Mouse (Mus musculus) liver, embryonic 16.5 days (tissue): ENCODE data around the gene Tnfrsf9. TPM values are rescaled to one million over a fixed set of nuclear protein-coding genes. Genes with fewer than 3 reads are reported as not detected.

ENCODE experiments used
- ATAC-seq: fragments of 200-750 bp; cut with Nextera tagmentation; 2 replicates; pipeline ENCODE4 v1.8.0; 2017; ENCODE audit warnings: low read depth, mild to moderate bottlenecking, moderate number of reproducible peaks, moderate library complexity
- H3K27ac ChIP-seq: fragments of 300-500 bp; sonication (generic); 2 replicates; pipeline ENCODE4 v1.5.1; 2014; ENCODE audit warnings: mild to moderate bottlenecking, low read length
- H3K27me3 ChIP-seq: fragments of 300-500 bp; sonication (generic); 2 replicates; pipeline ENCODE4 v1.6.1; 2014; ENCODE audit warnings: low read depth, low read length, mixed read lengths; ENCODE audit not compliant: control insufficient read depth, insufficient read depth
- H3K36me3 ChIP-seq: fragments of 300-500 bp; sonication (generic); 2 replicates; pipeline ENCODE4 v1.6.1; 2014; ENCODE audit warnings: mild to moderate bottlenecking; ENCODE audit not compliant: control insufficient read depth, insufficient read depth
- H3K4me1 ChIP-seq: fragments of 300-500 bp; sonication (generic); 2 replicates; pipeline ENCODE4 v1.6.1; 2014; ENCODE audit warnings: low read depth, low read length, mixed read lengths; ENCODE audit not compliant: control insufficient read depth
- H3K4me2 ChIP-seq: fragments of 300-500 bp; sonication (generic); 2 replicates; pipeline ENCODE4 v1.6.1; 2014; ENCODE audit warnings: low read depth, low read length, mixed read lengths
- H3K4me3 ChIP-seq: fragments of 300-500 bp; sonication (generic); 2 replicates; pipeline ENCODE4 v1.5.1; 2014; ENCODE audit warnings: low read depth, mild to moderate bottlenecking, low read length
- H3K9ac ChIP-seq: fragments of 300-500 bp; sonication (generic); 2 replicates; pipeline ENCODE4 v1.6.1; 2014; ENCODE audit warnings: low read depth, low read length
- H3K9me3 ChIP-seq: fragments of 300-500 bp; sonication (generic); replicated peaks from 2 replicates; pipeline ENCODE4 v1.6.1; 2016; ENCODE audit warnings: low read length; ENCODE audit not compliant: control insufficient read depth
- WGBS: fragments of 180-500 bp; shearing (Covaris S2); extraction: QIAGEN DNeasy Blood & Tissue Kit; methylation state at CpG from one replicate; pipeline ENCODE4 v1.1.7; 2014; ENCODE audit not compliant: insufficient replicate concordance; 5-methylcytosine and 5-hydroxymethylcytosine counted together
- polyA plus RNA-seq: library from polyadenylated mRNA; unstranded; fragments of >200 nt; fragmentation: Nextera tagmentation; extraction: Ambion mirVana; gene quantifications from 2 replicates; pipeline ENCODE4 v1.2.1, GENCODE M21; 2015

Tnfrsf9 gene
- polyA plus RNA-seq, 1 experiment from 2014 or later = 0.20 TPM

DNA sequence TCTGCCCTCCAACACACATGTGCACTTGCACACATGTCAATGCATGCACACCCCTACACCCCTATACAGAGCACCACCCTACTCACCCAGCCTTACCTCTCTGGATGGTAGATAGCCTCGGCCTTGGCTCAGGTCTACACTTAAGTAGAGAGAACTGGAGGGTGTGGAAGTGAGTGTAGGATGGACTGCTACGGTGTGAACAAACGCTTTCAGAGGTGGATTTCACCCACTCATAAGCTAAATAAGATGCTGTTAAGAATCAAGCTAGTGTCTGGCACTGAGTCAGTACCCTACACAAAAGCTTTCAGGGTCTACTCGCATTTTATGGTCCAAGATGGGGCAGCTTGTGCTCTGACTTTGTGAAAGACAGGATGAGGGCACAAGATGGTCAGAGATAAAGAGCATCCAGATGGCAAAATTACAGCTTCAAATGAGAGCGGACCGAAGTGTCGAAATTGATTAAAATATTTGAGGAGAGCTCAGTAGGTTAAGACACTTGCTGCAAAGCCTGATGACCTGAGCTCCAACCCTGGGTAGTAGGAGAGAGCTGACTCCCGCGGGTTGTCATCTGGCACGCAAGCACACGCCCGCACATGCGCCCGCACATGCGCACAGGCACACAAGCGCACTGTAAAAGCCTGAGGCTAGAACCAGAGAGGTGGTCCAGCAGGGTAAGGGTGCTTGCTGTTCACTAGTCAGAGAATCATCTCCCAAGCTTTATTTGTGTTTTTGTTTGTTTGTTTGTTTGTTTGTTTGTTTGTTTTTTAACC is 23.1 kb downstream of the Tnfrsf9 start:
- Histone ChIP-seq H3K9me3 (no peaks in the 10 kb centered on the region), H3K4me1 (no peaks in the 10 kb centered on the region), H3K4me3 (no peak overlapping the region), H3K4me2 (no peak overlapping the region), H3K9ac (no peak overlapping the region), H3K36me3 (no peaks in the 10 kb centered on the region), H3K27ac (no peak overlapping the region), H3K27me3 (no peaks in the 10 kb centered on the region)
- WGBS = 60% methylated on average over 16 of the region's 16 CpGs
- ATAC-seq = no peak

- WGBS = 18% methylated on average over 14 of the region's 14 CpGs
- no peaks in the 10 kb centered on the region for H3K36me3 ChIP-seq
- H3K27me3 ChIP-seq = no peaks in the 10 kb centered on the region
- H3K27ac ChIP-seq = no peak overlapping the region
- H3K9me3 ChIP-seq = no peaks in the 10 kb centered on the region
- H3K4me1 ChIP-seq = no peaks in the 10 kb centered on the region
- no peak overlapping the region for H3K4me2 ChIP-seq
- H3K4me3 ChIP-seq = no peak overlapping the region
- no peak for ATAC-seq
- no peak overlapping the region for H3K9ac ChIP-seq
Observed at GRCm38 (mm10) chr4:150938063-150938452, 23.7 kb downstream of the Tnfrsf9 start.

DNA sequence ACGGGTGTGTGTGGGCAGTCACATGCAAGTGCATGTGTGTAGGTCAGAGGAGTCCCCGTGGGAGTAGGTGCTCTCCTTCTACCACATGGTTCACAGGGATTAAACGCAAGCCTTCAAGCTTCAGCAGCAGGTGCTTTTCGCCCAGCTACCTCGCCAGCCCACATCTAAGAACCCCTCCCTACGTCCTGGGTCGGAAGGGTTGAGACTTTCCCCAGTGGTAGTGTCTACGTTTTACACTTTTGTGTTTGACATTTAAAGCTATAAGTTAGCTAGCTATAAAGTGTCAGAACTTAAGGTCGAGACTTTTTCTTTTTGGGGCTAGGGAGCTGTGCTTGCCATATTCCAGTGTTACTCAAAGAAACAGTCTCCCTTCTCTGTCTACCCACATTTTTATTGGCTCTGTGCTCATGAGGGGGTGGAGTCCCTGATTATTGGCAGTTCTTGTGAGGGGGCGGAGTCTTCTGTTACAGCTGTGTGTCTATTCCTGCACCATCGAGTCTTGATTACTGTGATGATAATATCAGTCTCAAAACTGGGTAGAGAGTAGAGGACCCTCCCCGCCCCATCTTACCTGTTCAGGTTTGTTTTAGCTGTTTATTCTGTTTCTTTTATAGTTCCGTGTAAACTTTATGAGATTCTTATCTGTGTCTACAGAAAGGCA is 25.8 kb downstream of the Tnfrsf9 start:
- no peak overlapping the region for H3K4me3 ChIP-seq
- no peaks in the 10 kb centered on the region for H3K27me3 ChIP-seq
- WGBS = 58% methylated on average over 13 of the region's 13 CpGs
- no peak for ATAC-seq
- H3K4me2 ChIP-seq = no peak overlapping the region
- no peak overlapping the region for H3K9ac ChIP-seq
- no peaks in the 10 kb centered on the region for H3K36me3 ChIP-seq
- no peak overlapping the region for H3K27ac ChIP-seq
- H3K9me3 ChIP-seq = no peaks in the 10 kb centered on the region
- no peaks in the 10 kb centered on the region for H3K4me1 ChIP-seq

- Histone ChIP-seq H3K9me3 (no peaks in the 10 kb centered on the region), H3K27ac (no peak overlapping the region), H3K4me1 (no peaks in the 10 kb centered on the region), H3K9ac (no peak overlapping the region), H3K36me3 (no peaks in the 10 kb centered on the region), H3K27me3 (no peaks in the 10 kb centered on the region), H3K4me3 (no peak overlapping the region), H3K4me2 (no peak overlapping the region)
- WGBS = 74% methylated on average over 7 of the region's 7 CpGs
- no peak for ATAC-seq
Observed at GRCm38 (mm10) chr4:150944707-150945106, 30.3 kb downstream of the Tnfrsf9 start.

- WGBS = 53% methylated on average over 10 of the region's 10 CpGs
- no peak overlapping the region for H3K27ac ChIP-seq
Observed at GRCm38 (mm10) chr4:150950972-150951371, 36.6 kb downstream of the Tnfrsf9 start.

DNA sequence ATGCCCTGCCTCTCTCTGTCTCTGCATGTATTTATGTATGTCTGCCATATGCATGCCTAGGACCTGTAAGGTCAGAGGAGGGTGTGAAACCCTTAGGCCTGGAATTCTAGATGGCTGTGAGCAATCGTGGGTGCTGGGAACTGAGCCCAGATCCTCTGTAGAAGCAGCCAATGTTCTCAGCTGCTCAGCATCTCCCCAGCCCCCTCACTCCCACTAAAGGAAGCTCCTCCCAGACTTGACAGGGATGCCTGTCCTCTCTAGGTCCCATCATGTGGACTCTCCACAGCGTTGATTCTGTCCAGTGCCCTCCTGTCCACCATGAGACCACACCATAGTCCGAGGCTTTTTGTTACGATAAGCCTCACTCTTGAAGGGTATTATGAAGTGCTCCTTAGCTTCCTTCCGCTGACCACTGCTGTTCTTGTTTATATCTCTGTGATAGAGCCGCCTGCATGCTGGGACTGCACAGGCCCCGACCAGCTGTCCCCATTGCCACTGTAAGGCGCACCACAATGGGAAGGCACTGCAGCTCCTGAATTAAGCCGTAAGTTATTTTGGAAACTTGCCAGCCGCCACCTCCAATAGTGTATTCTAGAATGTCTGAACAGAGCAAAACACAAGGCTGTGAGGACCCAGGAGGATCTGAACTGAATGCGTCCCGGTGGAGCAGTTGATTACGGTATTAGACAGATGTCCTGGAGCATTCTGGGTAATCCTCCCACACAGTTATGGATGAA is 42.2 kb downstream of the Tnfrsf9 start:
- H3K27me3 ChIP-seq = no peaks in the 10 kb centered on the region
- no peaks in the 10 kb centered on the region for H3K4me1 ChIP-seq
- H3K27ac ChIP-seq = no peak overlapping the region
- no peaks in the 10 kb centered on the region for H3K9me3 ChIP-seq
- WGBS = 67% methylated on average over 13 of the region's 13 CpGs
- H3K36me3 ChIP-seq = no peaks in the 10 kb centered on the region
- H3K4me3 ChIP-seq = no peak overlapping the region
- no peak overlapping the region for H3K9ac ChIP-seq
- no peak; the same call in 1 of the 2 replicates for ATAC-seq
- H3K4me2 ChIP-seq = no peak overlapping the region

More at GRCm38 (mm10) chr4:150950972-150951371, 36.6 kb downstream of the Tnfrsf9 start:
- ATAC-seq = no peak
- Histone ChIP-seq H3K36me3 (no peaks in the 10 kb centered on the region), H3K4me1 (no peaks in the 10 kb centered on the region), H3K9me3 (no peaks in the 10 kb centered on the region), H3K4me2 (no peak overlapping the region), H3K27me3 (no peaks in the 10 kb centered on the region), H3K9ac (no peak overlapping the region), H3K4me3 (no peak overlapping the region)

DNA sequence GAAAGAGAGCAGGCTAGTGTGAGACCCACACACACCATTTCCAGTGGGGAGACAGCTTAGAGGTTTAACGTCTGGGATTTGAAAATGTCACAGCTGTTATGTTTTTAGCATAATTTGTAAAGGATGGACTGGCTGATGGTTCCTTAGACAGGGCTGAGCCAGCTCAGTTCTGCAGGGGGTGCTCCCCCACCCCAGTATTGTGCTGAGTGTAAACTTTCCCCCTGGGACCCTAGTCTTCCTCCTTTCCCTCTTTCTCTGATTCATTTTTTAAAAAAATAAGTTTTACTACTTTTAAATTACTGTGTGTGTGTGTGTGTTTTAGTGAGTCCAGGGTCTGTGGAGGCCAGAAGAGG is 42.7 kb downstream of the Tnfrsf9 start:
- no peaks in the 10 kb centered on the region for H3K4me1 ChIP-seq
- no peak overlapping the region for H3K27ac ChIP-seq
- H3K9me3 ChIP-seq = no peaks in the 10 kb centered on the region
- no peak for ATAC-seq
- no peaks in the 10 kb centered on the region for H3K27me3 ChIP-seq
- no peak overlapping the region for H3K4me3 ChIP-seq
- no peak overlapping the region for H3K4me2 ChIP-seq
- H3K36me3 ChIP-seq = no peaks in the 10 kb centered on the region
- H3K9ac ChIP-seq = no peak overlapping the region
- WGBS = 45% methylated on average over 1 of the region's 1 CpGs

DNA sequence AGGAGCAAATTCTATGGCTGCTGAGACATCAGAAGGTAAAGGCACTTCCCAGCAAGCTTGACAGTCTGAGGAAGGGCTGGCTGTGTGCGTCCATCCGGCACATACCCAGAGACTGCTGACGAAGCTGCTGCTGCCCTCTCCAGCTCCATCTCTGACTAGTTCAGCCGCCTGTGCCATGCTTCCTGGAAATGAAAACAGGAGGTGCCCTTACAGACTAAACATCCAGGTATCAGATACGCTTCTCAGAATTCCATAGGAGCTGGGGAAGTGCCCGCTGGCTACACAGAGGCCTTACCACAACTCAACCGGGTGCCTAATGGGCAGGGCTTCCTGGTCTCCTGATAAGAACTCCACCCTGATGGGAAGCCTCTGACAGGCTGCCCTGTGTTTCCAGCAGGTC is 44.2 kb downstream of the Tnfrsf9 start:
- Histone ChIP-seq H3K27me3 (no peaks in the 10 kb centered on the region), H3K4me1 (no peaks in the 10 kb centered on the region), H3K27ac (no peak overlapping the region), H3K4me3 (no peak overlapping the region), H3K9me3 (no peaks in the 10 kb centered on the region), H3K4me2 (no peak overlapping the region), H3K36me3 (no peaks in the 10 kb centered on the region), H3K9ac (no peak overlapping the region)
- 43% methylated on average over 7 of the region's 7 CpGs for WGBS
- no peak for ATAC-seq

DNA sequence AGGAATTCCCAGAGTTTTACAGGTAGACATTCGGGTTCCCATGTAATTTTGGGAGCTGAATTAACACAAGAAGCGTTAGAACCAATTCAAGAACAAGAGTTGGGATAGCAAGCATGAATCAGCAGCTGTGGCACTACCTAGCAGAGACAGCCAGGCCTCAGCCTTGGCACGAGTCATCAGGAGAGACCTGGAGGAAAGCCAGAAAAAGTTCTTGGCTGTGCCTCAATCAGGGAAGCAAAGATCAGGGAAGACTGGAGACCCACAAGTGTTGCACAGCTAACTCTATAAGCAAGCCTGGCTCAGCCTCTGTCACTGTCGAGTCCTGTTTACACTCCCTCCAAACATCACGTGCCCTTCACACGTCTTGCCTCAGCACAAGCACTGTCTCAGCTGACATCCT is 47.9 kb downstream of the Tnfrsf9 start:
- Histone ChIP-seq H3K9me3 (no peaks in the 10 kb centered on the region), H3K4me2 (no peak overlapping the region), H3K9ac (no peak overlapping the region), H3K4me3 (no peak overlapping the region), H3K27me3 (no peaks in the 10 kb centered on the region), H3K36me3 (no peaks in the 10 kb centered on the region), H3K27ac (no peak overlapping the region), H3K4me1 (no peaks in the 10 kb centered on the region; the same call in 1 of the 2 replicates)
- 43% methylated on average over 6 of the region's 6 CpGs for WGBS
- no peak for ATAC-seq
